Mouse (Mus musculus): ENCODE data around the gene Gm15130. TPM values are rescaled to one million over a fixed set of nuclear protein-coding genes. Genes with fewer than 3 reads are reported as not detected.

Gm15130 gene
- polyA plus RNA-seq (2015; fragmentation: Nextera tagmentation; extraction: Ambion mirVana), result not detected in 2 replicates

DNA sequence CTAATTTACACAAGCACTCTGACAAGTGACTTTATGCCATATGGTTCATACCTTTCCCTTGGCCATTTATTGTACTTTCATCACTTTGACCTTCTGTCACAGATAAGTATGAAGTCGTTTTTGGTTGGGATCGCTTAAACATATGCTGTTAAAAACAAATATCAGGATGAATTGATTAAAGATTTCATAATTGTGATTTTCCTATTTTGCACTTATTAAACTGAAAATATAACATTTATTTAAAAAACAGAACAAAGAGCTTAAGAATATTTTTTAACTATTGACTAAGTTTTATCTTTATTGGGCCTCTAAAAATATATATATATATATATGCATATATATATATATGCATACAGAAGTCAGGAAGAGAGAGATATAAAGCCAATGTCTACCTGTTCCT is at the start of gene Gm15130:
Gene Gm15130 (minus strand): TSS at position 101 of the 400 bp plus-strand sequence.
- no peaks in the 10 kb centered on the region for H3K27me3 ChIP-seq
- H3K9me3 ChIP-seq (replicated peaks), result no peaks in the 10 kb centered on the region
- H3K9ac ChIP-seq, result no peak within 1 kb of the TSS
- 85% methylated on average over 2 of the region's 2 CpGs for WGBS
- H3K36me3 ChIP-seq (ENCODE audit: poor library complexity, severe bottlenecking), result no peaks in the 10 kb centered on the region
- no peak within 1 kb of the TSS for H3K27ac ChIP-seq
- H3K4me2 ChIP-seq, result no peak within 1 kb of the TSS
- no peaks in the 10 kb centered on the region for H3K4me1 ChIP-seq
- no peak for ATAC-seq
- no peak within 1 kb of the TSS for H3K4me3 ChIP-seq

DNA sequence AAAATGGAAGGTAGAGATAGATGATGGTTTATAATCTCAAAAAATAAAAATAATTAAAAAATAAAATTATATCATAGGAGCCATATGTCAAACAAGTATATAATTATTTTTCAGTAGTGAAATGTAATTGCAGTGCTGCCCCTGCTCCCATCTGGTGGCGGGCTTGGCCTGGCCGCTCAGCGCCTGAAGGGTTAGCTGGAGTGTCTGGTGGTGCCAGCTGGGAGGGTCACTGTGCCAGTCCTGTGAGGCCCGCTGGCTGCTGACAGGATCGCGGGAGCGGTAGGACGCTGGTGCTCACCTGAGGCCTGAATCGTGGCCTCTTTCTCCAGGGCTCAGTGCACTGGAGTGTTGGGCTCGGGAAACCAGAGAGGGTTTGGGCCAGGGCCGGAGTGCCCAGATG is 29.3 kb upstream of the Gm15130 start:
- Histone ChIP-seq H3K9me3 (replicated peaks) (no peaks in the 10 kb centered on the region), H3K36me3 (ENCODE audit: poor library complexity, severe bottlenecking) (no peaks in the 10 kb centered on the region), H3K4me1 (no peaks in the 10 kb centered on the region), H3K9ac (no peak overlapping the region), H3K27ac (no peak overlapping the region), H3K27me3 (no peaks in the 10 kb centered on the region), H3K4me2 (no peak overlapping the region), H3K4me3 (no peak overlapping the region)
- no peak for ATAC-seq
- WGBS, result 94% methylated on average over 11 of the region's 11 CpGs

DNA sequence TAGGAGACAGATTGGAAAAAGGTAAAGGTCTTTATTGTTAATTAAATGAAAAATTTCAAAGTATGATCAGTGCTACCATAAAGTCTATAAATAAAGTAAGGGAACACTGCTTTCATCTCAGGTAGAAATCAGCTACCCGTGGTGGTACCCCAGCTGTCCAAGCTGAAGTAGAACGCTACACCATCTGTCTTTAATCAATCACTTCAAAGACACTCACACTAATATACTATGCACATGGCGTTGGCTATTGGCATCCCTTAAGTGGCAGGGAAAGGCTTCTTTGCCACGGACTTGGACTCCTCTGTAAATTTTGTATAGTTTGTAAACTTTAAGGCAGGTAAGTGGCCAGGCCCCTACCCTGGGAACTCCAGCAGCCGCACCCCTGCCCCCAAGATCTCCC is 17.0 kb downstream of the Gm15130 start:
- no peaks in the 10 kb centered on the region for H3K4me1 ChIP-seq
- no peaks in the 10 kb centered on the region for H3K36me3 ChIP-seq (ENCODE audit: poor library complexity, severe bottlenecking)
- H3K9ac ChIP-seq, result no peak overlapping the region
- H3K27ac ChIP-seq, result no peak overlapping the region
- H3K9me3 ChIP-seq (replicated peaks), result no peaks in the 10 kb centered on the region
- ATAC-seq, result no peak
- WGBS, result 79% methylated on average over 5 of the region's 5 CpGs
- no peaks in the 10 kb centered on the region for H3K27me3 ChIP-seq
- H3K4me2 ChIP-seq, result no peak overlapping the region
- H3K4me3 ChIP-seq, result no peak overlapping the region

DNA sequence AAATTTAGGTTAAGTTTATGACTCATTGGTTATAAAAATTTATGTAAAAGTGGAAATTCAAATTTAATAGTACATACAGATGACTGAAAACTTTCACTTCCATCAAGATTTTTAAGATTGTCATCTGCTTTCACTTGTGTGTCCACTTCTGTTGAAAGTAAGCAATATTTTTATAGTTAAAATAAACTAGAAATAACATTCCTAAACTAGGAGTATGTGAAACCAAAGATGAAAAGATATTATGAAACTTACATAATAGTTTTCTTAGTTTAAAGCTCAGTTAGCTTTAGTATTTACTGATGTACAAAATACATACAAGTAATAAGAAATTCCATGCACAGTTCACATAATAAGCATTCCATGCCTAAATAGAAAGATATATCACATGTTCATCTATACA is 46.9 kb downstream of the Gm15130 start, which contains the start of gene Gm13941:
Gene Gm13941 (minus strand): TSS at position 101 of the 400 bp plus-strand sequence.
- Histone ChIP-seq H3K9me3 (replicated peaks) (no peaks in the 10 kb centered on the region), H3K27ac (no peak within 1 kb of the TSS), H3K27me3 (no peaks in the 10 kb centered on the region), H3K36me3 (ENCODE audit: poor library complexity, severe bottlenecking) (no peaks in the 10 kb centered on the region), H3K4me1 (no peaks in the 10 kb centered on the region), H3K4me3 (no peak within 1 kb of the TSS), H3K4me2 (no peak within 1 kb of the TSS), H3K9ac (no peak within 1 kb of the TSS)
- no peak for ATAC-seq

Other genes starting within 250 kb of the Gm15130 start
- gene Ano3, start 202.0 kb downstream of the Gm15130 start, polyA plus RNA-seq (2015; fragmentation: Nextera tagmentation; extraction: Ambion mirVana), result 0.61 and 1.2 TPM in 2 replicates
- not detected in 2 replicates for gene Gm13941, start 47.0 kb downstream of the Gm15130 start, polyA plus RNA-seq (2015; fragmentation: Nextera tagmentation; extraction: Ambion mirVana)
- not detected in 2 replicates for gene 4930430A15Rik, start 76.7 kb upstream of the Gm15130 start, polyA plus RNA-seq (2015; fragmentation: Nextera tagmentation; extraction: Ambion mirVana)
- gene Olfr1275, start 82.3 kb upstream of the Gm15130 start, polyA plus RNA-seq (2015; fragmentation: Nextera tagmentation; extraction: Ambion mirVana), result not detected in 2 replicates
- not detected in 2 replicates for gene Olfr1276, start 101.6 kb upstream of the Gm15130 start, polyA plus RNA-seq (2015; fragmentation: Nextera tagmentation; extraction: Ambion mirVana)
- not detected in 2 replicates for gene Olfr1277, start 121.2 kb upstream of the Gm15130 start, polyA plus RNA-seq (2015; fragmentation: Nextera tagmentation; extraction: Ambion mirVana)
- not detected in 2 replicates for gene Olfr1278, start 137.2 kb upstream of the Gm15130 start, polyA plus RNA-seq (2015; fragmentation: Nextera tagmentation; extraction: Ambion mirVana)
- gene Olfr1279, start 147.7 kb upstream of the Gm15130 start, polyA plus RNA-seq (2015; fragmentation: Nextera tagmentation; extraction: Ambion mirVana), result not detected in 2 replicates
- not detected in 2 replicates for gene Olfr1280, start 161.1 kb upstream of the Gm15130 start, polyA plus RNA-seq (2015; fragmentation: Nextera tagmentation; extraction: Ambion mirVana)
- not detected in 2 replicates for gene Olfr1281, start 173.6 kb upstream of the Gm15130 start, polyA plus RNA-seq (2015; fragmentation: Nextera tagmentation; extraction: Ambion mirVana)
- gene Olfr1282, start 183.1 kb upstream of the Gm15130 start, polyA plus RNA-seq (2015; fragmentation: Nextera tagmentation; extraction: Ambion mirVana), result not detected in 2 replicates
- not detected in 2 replicates for gene Olfr1283, start 213.9 kb upstream of the Gm15130 start, polyA plus RNA-seq (2015; fragmentation: Nextera tagmentation; extraction: Ambion mirVana)
- gene Olfr1284, start 222.6 kb upstream of the Gm15130 start, polyA plus RNA-seq (2015; fragmentation: Nextera tagmentation; extraction: Ambion mirVana), result not detected in 2 replicates

All from forebrain, embryonic 13.5 days (tissue).